Mouse (Mus musculus) intestine, embryonic 16.5 days (tissue): ENCODE data around the gene Ptchd1. TPM values are rescaled to one million over a fixed set of nuclear protein-coding genes. Genes with fewer than 3 reads are reported as not detected.

Source experiments
- polyA plus RNA-seq: library from polyadenylated mRNA; unstranded; fragments of >200 nt; fragmentation: Nextera tagmentation; extraction: Ambion mirVana; gene quantifications from 2 replicates; pipeline ENCODE4 v1.2.1, GENCODE M21; 2015

Gene Ptchd1
- polyA plus RNA-seq, 1 experiment from 2014 or later = 0.42 TPM

Other genes with a start within 250 kb of the Ptchd1 start
- gene Gm15155, start 927 bp upstream of the Ptchd1 start, polyA plus RNA-seq = not detected in 2 replicates